Mouse (Mus musculus) midbrain, embryonic 11.5 days (tissue): Measurements from ENCODE around the gene Dpt. TPM values are rescaled to one million over a fixed set of nuclear protein-coding genes. Genes with fewer than 3 reads are reported as not detected.

Source experiments
- ATAC-seq: fragments of 200-750 bp; cut with Nextera tagmentation; 2 replicates; pipeline ENCODE4 v1.8.0; 2017; ENCODE audit warnings: moderate TSS enrichment, moderate library complexity; ENCODE audit not compliant: low FRiP score
- DNase-seq: peaks from one replicate; pipeline ENCODE4 v3.0.0; 2015; ENCODE audit warnings: low spot score; ENCODE audit errors: missing footprints
- H3K27ac ChIP-seq: fragments of 300-500 bp; sonication (generic); 2 replicates; pipeline ENCODE4 v1.5.1; 2014; ENCODE audit warnings: low read depth, low read length
- H3K27me3 ChIP-seq: fragments of 300-500 bp; sonication (generic); 2 replicates; pipeline ENCODE4 v1.6.1; 2014; ENCODE audit warnings: mild to moderate bottlenecking, low read length, moderate library complexity, mixed read lengths; ENCODE audit not compliant: control insufficient read depth, insufficient read depth
- H3K36me3 ChIP-seq: fragments of 300-500 bp; sonication (generic); 2 replicates; pipeline ENCODE4 v1.6.1; 2014; ENCODE audit warnings: mild to moderate bottlenecking, low read length, moderate library complexity, mixed read lengths; ENCODE audit not compliant: control insufficient read depth, insufficient read depth
- H3K4me1 ChIP-seq: fragments of 300-500 bp; sonication (generic); 2 replicates; pipeline ENCODE4 v1.6.1; 2014; ENCODE audit warnings: low read length; ENCODE audit not compliant: control insufficient read depth, insufficient read depth
- H3K4me2 ChIP-seq: fragments of 300-500 bp; sonication (generic); 2 replicates; pipeline ENCODE4 v1.6.1; 2014; ENCODE audit warnings: mild to moderate bottlenecking, moderate library complexity
- H3K4me3 ChIP-seq: fragments of 300-500 bp; sonication (generic); 2 replicates; pipeline ENCODE4 v1.5.1; 2014; ENCODE audit warnings: low read depth, low read length
- H3K9ac ChIP-seq: fragments of 300-500 bp; sonication (generic); 2 replicates; pipeline ENCODE4 v1.6.1; 2014; ENCODE audit warnings: low read length
- H3K9me3 ChIP-seq: fragments of 300-500 bp; sonication (generic); 2 replicates; pipeline ENCODE4 v1.6.1; 2016; ENCODE audit warnings: low read length; ENCODE audit not compliant: control insufficient read depth
- WGBS: fragments of 180-500 bp; shearing (Covaris S2); extraction: QIAGEN DNeasy Blood & Tissue Kit; methylation state at CpG from one replicate; pipeline ENCODE4 v1.1.7; 2014; 5-methylcytosine and 5-hydroxymethylcytosine counted together
- polyA plus RNA-seq: library from polyadenylated mRNA; unstranded; fragments of >200 nt; fragmentation: Nextera tagmentation; extraction: Ambion mirVana; gene quantifications from 2 replicates; pipeline ENCODE4 v1.2.1, GENCODE M21; 2014

The Dpt gene
- polyA plus RNA-seq, 1 experiment from 2014 or later, result not detected

GRCm38 (mm10) chr1:164864666-164865065 lies 68.2 kb downstream of the Dpt start:
- H3K4me1 ChIP-seq, result no peaks in the 10 kb centered on the region
- H3K27ac ChIP-seq, result no peak overlapping the region
- DNase-seq (no peak), ATAC-seq (no peak)
- H3K4me2 ChIP-seq, result no peak overlapping the region
- H3K9me3 ChIP-seq, result no peaks in the 10 kb centered on the region
- H3K36me3 ChIP-seq, result no peaks in the 10 kb centered on the region
- H3K27me3 ChIP-seq, result no peaks in the 10 kb centered on the region
- H3K9ac ChIP-seq, result no peak overlapping the region
- H3K4me3 ChIP-seq, result no peak overlapping the region
- 93% methylated on average over 3 of the region's 3 CpGs for WGBS

GRCm38 (mm10) chr1:164870694-164871093 lies 74.2 kb downstream of the Dpt start:
- H3K4me2 ChIP-seq, result no peak overlapping the region
- no peak for ATAC-seq
- no peak overlapping the region for H3K9ac ChIP-seq
- no peaks in the 10 kb centered on the region for H3K9me3 ChIP-seq
- no peak overlapping the region for H3K27ac ChIP-seq
- H3K4me3 ChIP-seq, result no peak overlapping the region
- H3K27me3 ChIP-seq, result no peaks in the 10 kb centered on the region
- DNase-seq, result no peak
- H3K4me1 ChIP-seq, result no peaks in the 10 kb centered on the region
- no peaks in the 10 kb centered on the region for H3K36me3 ChIP-seq
- WGBS, result 51% methylated on average over 7 of the region's 7 CpGs

Other genes starting within 250 kb of the Dpt start
- not detected in 2 replicates for gene Xcl1, start 138.9 kb downstream of the Dpt start, polyA plus RNA-seq